In genomic region chr4:142302041-142302723, GRCm38 (mm10) we compare ENCODE assay signal across 10 mouse cellular contexts.
A peak's percentile ranks its signal among the peaks of the same experiment; 100 is the strongest.
DNase-seq lines count a peak whose midpoint lies in the region; ATAC-seq lines count a peak whose summit lies in the region.
"Had no signal": no experiment of that assay in that cellular context is flagged by ENCODE, and none has a peak within 500 bp of the region (broad histone marks: within the 10 kb centered on the region; RNA-seq: fewer than 3 reads in every experiment).

No protein-coding gene starts in this region.

- no peaks in the 10 kb centered on the region for H3K9me3 ChIP-seq in limb, embryonic 12.5 days
- no peaks in the 10 kb centered on the region for H3K9me3 ChIP-seq in limb, embryonic 10.5 days (replicated peaks)
- no peaks in the 10 kb centered on the region for H3K9me3 ChIP-seq in heart, embryonic 12.5 days (replicated peaks)
- no peaks in the 10 kb centered on the region for H3K9me3 ChIP-seq in midbrain, embryonic 14.5 days (ENCODE audit: control insufficient read depth, low read length)
- H3K9me3 ChIP-seq: lung, embryonic 15.5 days had no signal

- peaks cover 33% of the 10 kb centered on the region for H3K4me1 ChIP-seq in limb, embryonic 12.5 days (replicated peaks)
- peaks cover 46% of the 10 kb centered on the region for H3K4me1 ChIP-seq in limb, embryonic 10.5 days
- peaks cover 31% of the 10 kb centered on the region for H3K4me1 ChIP-seq in heart, embryonic 12.5 days (replicated peaks)
- H3K4me1 ChIP-seq in midbrain, embryonic 14.5 days (ENCODE audit: control insufficient read depth, insufficient read depth, low read length), result peaks cover 40% of the 10 kb centered on the region

- 34% methylated on average over 8 of the region's 8 CpGs for WGBS in limb, embryonic 12.5 days
- WGBS in limb, embryonic 10.5 days, result 44% methylated on average over 8 of the region's 8 CpGs
- 14% methylated on average over 8 of the region's 8 CpGs for WGBS in heart, embryonic 12.5 days
- 27% methylated on average over 8 of the region's 8 CpGs for WGBS in midbrain, embryonic 14.5 days

- no peak for DNase-seq in limb, embryonic 10.5 days (ENCODE audit: low spot score)
- DNase-seq in cerebellum, postnatal 36 days, result peak; percentile 50 to 60
- DNase-seq in midbrain, embryonic 14.5 days, result peak; percentile 44
- DNase-seq in gastrocnemius, postnatal 14 days, result no peak
- DNase-seq in adrenal gland, postnatal 14 days, result no peak
- no peak for DNase-seq in kidney, adult 8-10 months

- H3K36me3 ChIP-seq in limb, embryonic 12.5 days, result no peaks in the 10 kb centered on the region
- H3K36me3 ChIP-seq in limb, embryonic 10.5 days, result no peaks in the 10 kb centered on the region
- no peaks in the 10 kb centered on the region for H3K36me3 ChIP-seq in heart, embryonic 12.5 days
- no peaks in the 10 kb centered on the region for H3K36me3 ChIP-seq in midbrain, embryonic 14.5 days (ENCODE audit: control insufficient read depth, insufficient read depth, low read length)
- H3K36me3 ChIP-seq: lung, embryonic 15.5 days had no signal

- no peak for ATAC-seq in limb, embryonic 12.5 days (ENCODE audit: insufficient number of reproducible peaks, insufficient read depth, low FRiP score, low TSS enrichment, low read depth)
- ATAC-seq in heart, embryonic 12.5 days (ENCODE audit: insufficient number of reproducible peaks, low FRiP score), result peak; percentile 58
- no peak for ATAC-seq in midbrain, embryonic 14.5 days (ENCODE audit: low FRiP score, low TSS enrichment)
- ATAC-seq: intestine, postnatal 0 days had no signal

- no peaks in the 10 kb centered on the region for H3K27me3 ChIP-seq in limb, embryonic 12.5 days
- no peaks in the 10 kb centered on the region for H3K27me3 ChIP-seq in limb, embryonic 10.5 days (ENCODE audit: low read depth, poor library complexity, severe bottlenecking)
- no peaks in the 10 kb centered on the region for H3K27me3 ChIP-seq in heart, embryonic 12.5 days (replicated peaks)
- H3K27me3 ChIP-seq in midbrain, embryonic 14.5 days (ENCODE audit: control insufficient read depth, insufficient read depth, low read length), result no peaks in the 10 kb centered on the region
- H3K27me3 ChIP-seq: lung, embryonic 15.5 days had no signal

- peak overlapping the region; percentile 34; the same call in 1 of the 2 replicates for H3K9ac ChIP-seq in limb, embryonic 12.5 days (replicated peaks)
- H3K9ac ChIP-seq in heart, embryonic 12.5 days, result 0 out of 2 replicates have a peak overlapping the region, but pooled peaks have one; percentile 4
- peak overlapping the region; percentile 12 for H3K9ac ChIP-seq in midbrain, embryonic 14.5 days (replicated peaks; ENCODE audit: low read length)
- H3K9ac ChIP-seq: lung, embryonic 15.5 days had no signal

- no peak overlapping the region for H3K4me3 ChIP-seq in limb, embryonic 12.5 days (replicated peaks)
- no peak overlapping the region for H3K4me3 ChIP-seq in limb, embryonic 10.5 days
- no peak overlapping the region for H3K4me3 ChIP-seq in heart, embryonic 12.5 days
- no peak overlapping the region for H3K4me3 ChIP-seq in midbrain, embryonic 14.5 days (replicated peaks; ENCODE audit: low read depth, low read length)
- H3K4me3 ChIP-seq: lung, embryonic 15.5 days had no signal

- intact Hi-C loops in gastrocnemius, postnatal 14 days (cut with DNase I; ENCODE audit: low total_unique reads), result no loop called here

- peak overlapping the region; percentile 29; the same call in 1 of the 2 replicates for H3K27ac ChIP-seq in limb, embryonic 12.5 days
- no peak overlapping the region; the same call in none of the 2 replicates for H3K27ac ChIP-seq in limb, embryonic 10.5 days
- H3K27ac ChIP-seq in heart, embryonic 12.5 days (ENCODE audit: poor library complexity, severe bottlenecking), result peak overlapping the region; percentile 79
- H3K27ac ChIP-seq in midbrain, embryonic 14.5 days (replicated peaks; ENCODE audit: low read depth, low read length), result peak overlapping the region; percentile 64
- H3K27ac ChIP-seq: lung, embryonic 15.5 days had no signal

- H3K4me2 ChIP-seq in limb, embryonic 12.5 days, result no peak overlapping the region
- H3K4me2 ChIP-seq in heart, embryonic 12.5 days, result peak overlapping the region; percentile 44
- H3K4me2 ChIP-seq in midbrain, embryonic 14.5 days (ENCODE audit: low read length), result no peak overlapping the region
- H3K4me2 ChIP-seq: lung, embryonic 15.5 days had no signal

Comparison
In these comparisons a context has a peak if more than half of its experiments do, and no peak if none do; other contexts are left out.
1. DNase-seq: peak in cerebellum, postnatal 36 days (2 of 2) and midbrain, embryonic 14.5 days (single experiment); none in limb, embryonic 10.5 days (single experiment), gastrocnemius, postnatal 14 days (single experiment), adrenal gland, postnatal 14 days (single experiment) and kidney, adult 8-10 months (0 of 2).
2. Peak in every context shown above with its lines, with median percentiles within 50 percentile points of each other: H3K9ac ChIP-seq.